Mouse (Mus musculus) bone marrow macrophage, adult 2 months (primary cell): ENCODE data around the gene Cd8a. TPM values are rescaled to one million over a fixed set of nuclear protein-coding genes. Genes with fewer than 3 reads are reported as not detected.
A peak's percentile ranks its signal among the peaks of the same experiment; 100 is the strongest.

Experiments
- H3K27ac ChIP-seq: 2 replicates; pipeline ENCODE4 v1.5.1; 2012; ENCODE audit warnings: low read depth, low read length; ENCODE audit not compliant: insufficient read depth
- H3K4me1 ChIP-seq: 2 replicates; pipeline ENCODE4 v1.6.1; 2012; ENCODE audit warnings: low read length; ENCODE audit not compliant: control insufficient read depth, insufficient read depth
- H3K4me3 ChIP-seq: 2 replicates; pipeline ENCODE4 v1.5.1; 2012; ENCODE audit warnings: mild to moderate bottlenecking, low read length, moderate library complexity; ENCODE audit not compliant: insufficient read depth
- CTCF ChIP-seq: IDR thresholded peaks from 2 replicates; pipeline ENCODE4 v1.5.1; 2012; ENCODE audit warnings: low read depth, mild to moderate bottlenecking, low read length, moderate library complexity
- POLR2A ChIP-seq: IDR thresholded peaks from 2 replicates; pipeline ENCODE4 v1.6.1; 2012; ENCODE audit warnings: mild to moderate bottlenecking, low read depth, low read length, borderline replicate concordance
- polyA plus RNA-seq: library from polyadenylated mRNA; stranded (reverse); fragments of >200 nt; gene quantifications from 2 replicates; pipeline ENCODE4 v1.2.4, GENCODE M21; 2012; ENCODE audit not compliant: missing spikeins, insufficient read depth, insufficient read length

The Cd8a gene
- polyA plus RNA-seq, 1 experiment = not detected

- no peaks in the 10 kb centered on the region for H3K4me1 ChIP-seq
- no peak overlapping the region for H3K4me3 ChIP-seq
- H3K27ac ChIP-seq = no peak overlapping the region
- TF ChIP-seq CTCF (no peak), POLR2A (no peak)
These were observed 33.9 kb upstream of the Cd8a start for GRCm38 (mm10) chr6:71339351-71339750.

GRCm38 (mm10) chr6:71341179-71341578, 32.0 kb upstream of the Cd8a start:
- TF ChIP-seq POLR2A (no peak), CTCF (no peak)
- H3K4me3 ChIP-seq = no peak overlapping the region
- no peaks in the 10 kb centered on the region for H3K4me1 ChIP-seq
- H3K27ac ChIP-seq = no peak overlapping the region

- no peak overlapping the region for H3K4me3 ChIP-seq
- TF ChIP-seq POLR2A (no peak), CTCF (0 out of 2 replicates have a peak, but pooled peaks have one; percentile 11)
These were observed 25.2 kb upstream of the Cd8a start for GRCm38 (mm10) chr6:71348006-71348405.

GRCm38 (mm10) chr6:71351201-71351600, 22.0 kb upstream of the Cd8a start:
- no peaks in the 10 kb centered on the region for H3K4me1 ChIP-seq
- H3K27ac ChIP-seq = no peak overlapping the region
- no peak overlapping the region for H3K4me3 ChIP-seq
- TF ChIP-seq POLR2A (no peak), CTCF (no peak)

More at GRCm38 (mm10) chr6:71348006-71348405, 25.2 kb upstream of the Cd8a start:
- no peaks in the 10 kb centered on the region for H3K4me1 ChIP-seq
- no peak overlapping the region for H3K27ac ChIP-seq

- TF ChIP-seq CTCF = no peak
- no peak for TF ChIP-seq POLR2A
- H3K4me3 ChIP-seq = no peak overlapping the region
- H3K4me1 ChIP-seq = no peaks in the 10 kb centered on the region
- no peak overlapping the region for H3K27ac ChIP-seq
These were observed 21.0 kb upstream of the Cd8a start for GRCm38 (mm10) chr6:71352201-71352600.

- Histone ChIP-seq H3K4me3 (no peak overlapping the region), H3K27ac (no peak overlapping the region), H3K4me1 (no peaks in the 10 kb centered on the region)
- TF ChIP-seq POLR2A (no peak), CTCF (no peak)
These were observed 20.3 kb upstream of the Cd8a start for GRCm38 (mm10) chr6:71352866-71353427.

GRCm38 (mm10) chr6:71353722-71354121, 19.5 kb upstream of the Cd8a start:
- no peaks in the 10 kb centered on the region for H3K4me1 ChIP-seq
- H3K4me3 ChIP-seq = no peak overlapping the region
- H3K27ac ChIP-seq = no peak overlapping the region
- TF ChIP-seq CTCF (no peak), POLR2A (no peak)

GRCm38 (mm10) chr6:71357493-71357892, 15.7 kb upstream of the Cd8a start:
- TF ChIP-seq POLR2A (no peak), CTCF (no peak)
- H3K4me3 ChIP-seq = no peak overlapping the region
- H3K4me1 ChIP-seq = no peaks in the 10 kb centered on the region
- no peak overlapping the region for H3K27ac ChIP-seq

GRCm38 (mm10) chr6:71360221-71360620, 13.0 kb upstream of the Cd8a start:
- H3K4me1 ChIP-seq = no peaks in the 10 kb centered on the region
- TF ChIP-seq CTCF = no peak
- TF ChIP-seq POLR2A = no peak
- no peak overlapping the region for H3K4me3 ChIP-seq
- H3K27ac ChIP-seq = no peak overlapping the region

- Histone ChIP-seq H3K4me3 (no peak overlapping the region), H3K27ac (no peak overlapping the region), H3K4me1 (no peaks in the 10 kb centered on the region)
- TF ChIP-seq POLR2A (no peak), CTCF (no peak)
These were observed 12.5 kb upstream of the Cd8a start for GRCm38 (mm10) chr6:71360751-71361150.
